Mouse (Mus musculus) brain, embryonic 14.5 days (tissue): Measurements from ENCODE around the gene Prf1. TPM values are rescaled to one million over a fixed set of nuclear protein-coding genes. Genes with fewer than 3 reads are reported as not detected.
A peak's percentile ranks its signal among the peaks of the same experiment; 100 is the strongest.

Experiments used
- DNase-seq: peaks from one replicate; pipeline ENCODE4 v3.0.0-alpha.2; 2011; ENCODE audit warnings: low read depth
- CTCF ChIP-seq: fragments of 200-500 bp; IDR thresholded peaks from 2 replicates; pipeline ENCODE4 v1.5.1; 2012; ENCODE audit warnings: inconsistent platforms, mild to moderate bottlenecking, moderate library complexity, borderline replicate concordance; ENCODE audit not compliant: insufficient read depth, insufficient read length; ENCODE audit errors: extremely low read depth
- POLR2A ChIP-seq: fragments of 200-500 bp; IDR thresholded peaks from 2 replicates; pipeline ENCODE4 v1.6.1; 2012; ENCODE audit warnings: mild to moderate bottlenecking, inconsistent platforms, borderline replicate concordance; ENCODE audit not compliant: poor library complexity, insufficient read depth, insufficient read length, severe bottlenecking; ENCODE audit errors: extremely low read depth
- polyA plus RNA-seq: library from polyadenylated mRNA; depleted of rRNA; stranded (reverse); fragments of >200 nt; gene quantifications from 2 replicates; pipeline ENCODE4 v1.2.3, GENCODE M21; 2012

Gene Prf1
- polyA plus RNA-seq, 1 experiment, result not detected

DNA sequence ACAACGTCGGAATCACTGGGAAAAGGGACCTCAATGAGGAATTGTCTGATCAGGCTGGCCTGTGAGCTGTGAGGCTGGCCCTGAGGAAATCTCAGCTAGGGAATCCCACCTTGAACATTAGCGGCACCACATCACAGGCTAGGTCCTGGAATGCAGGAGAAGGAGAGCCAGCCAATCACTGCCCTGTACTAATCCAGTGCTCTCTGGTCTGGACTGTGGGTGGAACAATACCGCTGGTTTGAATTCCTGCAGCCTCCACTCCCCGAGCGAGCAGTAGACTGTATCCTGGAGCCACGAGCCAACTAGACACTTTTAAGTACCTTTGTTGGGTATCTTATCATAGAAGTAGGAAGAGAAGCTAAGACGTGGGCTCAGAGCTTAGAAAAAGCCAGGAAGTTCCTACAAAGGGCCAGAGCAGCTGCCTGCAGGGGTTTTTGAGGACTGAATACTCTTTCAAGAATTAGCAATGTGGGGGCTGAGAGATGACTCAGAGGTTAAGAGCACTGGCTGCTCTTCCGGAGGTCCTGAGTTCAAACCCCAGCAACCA, 28.2 kb downstream of the Prf1 start:
- no peak for TF ChIP-seq POLR2A
- TF ChIP-seq CTCF, result no peak
- DNase-seq, result peak; percentile 6

DNA sequence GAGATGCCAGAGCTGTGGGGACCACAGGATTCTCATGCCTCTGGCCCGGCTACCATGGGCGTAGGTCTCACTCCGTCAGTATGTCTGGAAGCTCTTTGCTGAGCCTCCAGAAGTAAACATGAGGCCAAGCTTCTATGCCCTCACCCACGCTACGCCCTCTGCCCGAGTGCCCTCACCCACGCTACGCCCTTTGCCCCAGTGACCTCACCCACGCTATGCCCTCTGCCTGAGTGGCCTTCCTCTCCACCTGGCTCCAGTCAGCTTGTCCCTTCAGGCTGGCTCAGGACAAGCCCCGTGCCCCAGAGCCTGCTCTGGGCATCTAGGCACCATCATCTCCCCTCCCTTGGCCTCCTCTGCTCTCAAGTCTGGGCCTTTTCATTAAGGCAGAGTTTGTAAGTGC, 29.9 kb downstream of the Prf1 start:
- TF ChIP-seq POLR2A (no peak), CTCF (no peak)
- DNase-seq, result no peak

DNA sequence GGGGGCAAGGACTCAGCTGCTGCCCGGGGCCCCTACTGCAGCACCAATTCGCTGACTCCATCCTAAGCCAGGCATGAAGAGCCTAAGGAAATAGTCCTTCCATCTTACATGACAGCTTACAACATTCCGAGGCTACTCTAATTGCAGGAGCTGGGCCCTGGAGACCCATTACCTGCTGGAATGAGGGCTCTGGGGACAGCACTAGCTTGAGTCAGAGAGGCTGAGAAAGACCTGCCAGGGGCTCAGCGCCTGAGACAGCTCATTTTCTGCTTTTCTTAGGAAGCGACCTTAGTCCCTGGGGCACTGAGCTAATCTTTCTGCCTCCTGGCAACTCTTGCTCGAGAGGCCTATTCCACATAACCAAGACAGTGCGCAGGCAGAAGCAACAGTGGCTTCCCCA, 31.3 kb downstream of the Prf1 start:
- DNase-seq, result peak; percentile 54
- no peak for TF ChIP-seq CTCF
- no peak for TF ChIP-seq POLR2A

GRCm38 (mm10) chr10:61331046-61331445, 33.4 kb downstream of the Prf1 start:
- DNase-seq, result peak; percentile 81
- TF ChIP-seq CTCF (no peak), POLR2A (no peak)

DNA sequence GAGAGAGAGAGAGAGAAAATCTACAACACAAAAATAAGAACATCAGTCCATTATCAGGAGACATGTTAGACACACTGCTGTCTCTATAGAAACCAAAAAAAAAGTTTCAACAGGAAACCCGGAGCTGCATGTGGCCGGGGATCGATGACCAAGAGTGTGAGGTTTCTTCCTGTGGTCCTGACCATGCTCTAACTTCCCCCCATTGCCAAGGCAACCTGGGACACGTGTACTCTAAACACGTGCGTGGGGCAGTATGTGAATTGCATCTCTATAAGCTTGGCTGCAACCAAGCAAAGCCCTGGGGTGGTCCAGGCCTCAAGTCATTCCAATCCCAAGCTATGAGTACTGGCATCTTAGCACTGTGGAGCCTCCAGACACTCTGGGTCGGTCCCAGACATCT, 36.9 kb downstream of the Prf1 start:
- no peak for TF ChIP-seq CTCF
- no peak for TF ChIP-seq POLR2A

DNA sequence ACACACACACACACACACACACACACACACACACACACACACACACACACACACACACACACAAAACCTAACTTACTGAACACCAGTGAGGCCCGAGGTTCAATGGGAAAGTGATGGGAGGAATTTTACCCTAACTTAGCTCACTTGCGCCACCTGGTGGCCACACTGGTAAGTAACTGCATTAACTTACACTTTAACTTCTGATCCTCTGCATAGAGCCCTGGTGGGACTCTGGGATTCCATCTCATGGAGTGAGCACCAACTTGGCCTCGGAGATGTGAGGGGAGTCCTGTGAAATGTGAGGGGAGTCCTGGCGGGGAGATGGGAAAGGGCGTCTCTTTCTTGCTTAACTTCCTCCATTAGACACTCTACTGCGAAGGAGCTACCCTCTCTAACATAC, 38.5 kb downstream of the Prf1 start:
- peak; percentile 92 for DNase-seq
- TF ChIP-seq CTCF, result peak; percentile 73; the same call in 1 of the 2 replicates
- TF ChIP-seq POLR2A, result no peak

More for the DNA sequence above, 36.9 kb downstream of the Prf1 start:
- DNase-seq, result no peak

DNA sequence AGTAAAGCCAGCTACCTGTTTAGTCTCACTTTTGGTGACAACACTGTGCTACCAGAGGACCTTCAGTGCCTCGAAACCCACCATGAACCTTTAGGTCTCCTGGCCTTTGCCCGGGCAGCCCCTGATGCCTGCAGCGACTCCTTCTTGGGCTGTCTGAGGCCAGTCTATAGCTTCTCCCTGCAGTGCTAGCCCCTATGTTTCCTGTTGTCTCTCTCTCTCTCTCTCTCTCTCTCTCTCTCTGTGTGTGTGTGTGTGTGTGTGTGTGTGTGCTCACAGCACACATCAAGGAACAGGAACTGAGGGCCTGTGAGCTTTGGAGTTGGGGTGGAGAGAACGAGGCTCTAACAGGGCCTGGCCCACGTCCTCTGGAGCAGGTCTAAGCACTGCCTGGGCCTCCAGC, 39.0 kb downstream of the Prf1 start:
- DNase-seq, result no peak
- TF ChIP-seq POLR2A (no peak), CTCF (no peak)

DNA sequence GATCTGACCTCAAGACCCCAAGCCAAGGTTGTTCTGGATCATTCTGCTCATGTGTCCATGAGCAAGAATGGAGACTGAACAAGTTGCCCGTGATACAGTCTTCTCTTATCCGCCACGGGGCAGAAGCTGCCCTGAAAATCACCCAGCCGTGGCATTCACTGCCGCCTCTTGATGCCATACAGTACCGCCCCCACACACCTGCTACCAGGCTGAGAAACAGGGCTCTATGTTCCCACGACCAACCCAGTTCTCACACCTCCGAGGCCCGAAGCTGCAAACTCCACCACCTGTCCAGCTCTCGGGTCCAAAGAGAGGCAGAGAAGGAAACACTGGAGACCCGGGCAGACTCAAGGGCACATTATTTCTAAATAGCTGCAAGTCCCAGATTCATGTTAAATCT, 40.0 kb downstream of the Prf1 start:
- no peak for TF ChIP-seq POLR2A
- DNase-seq, result no peak

DNA sequence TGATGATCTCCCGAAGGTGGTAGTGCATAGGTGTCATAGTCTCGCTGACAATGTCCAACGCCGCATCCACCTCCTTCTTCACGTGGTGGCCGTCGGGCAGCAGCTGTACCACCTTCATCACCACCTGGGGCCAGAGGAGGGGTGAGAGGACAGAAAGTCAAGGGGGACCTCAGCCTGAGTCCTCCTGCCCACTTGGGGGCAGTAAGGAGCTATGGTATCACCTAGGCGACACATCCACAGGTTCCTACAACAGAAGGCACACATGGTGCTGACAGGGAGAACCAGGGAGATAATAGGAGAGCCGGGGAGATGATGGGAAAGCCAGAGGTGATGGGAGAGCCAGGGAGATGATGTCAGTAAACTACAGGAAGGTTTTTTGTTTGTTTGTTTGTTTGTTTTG, 41.6 kb downstream of the Prf1 start:
- no peak for TF ChIP-seq CTCF
- no peak for TF ChIP-seq POLR2A
- no peak for DNase-seq

- no peak for TF ChIP-seq POLR2A
- no peak for TF ChIP-seq CTCF
- DNase-seq, result no peak
Observed at GRCm38 (mm10) chr10:61340247-61340646, 42.6 kb downstream of the Prf1 start.

- TF ChIP-seq CTCF (no peak), POLR2A (no peak)
Observed at GRCm38 (mm10) chr10:61341045-61341444, 43.4 kb downstream of the Prf1 start.

DNA sequence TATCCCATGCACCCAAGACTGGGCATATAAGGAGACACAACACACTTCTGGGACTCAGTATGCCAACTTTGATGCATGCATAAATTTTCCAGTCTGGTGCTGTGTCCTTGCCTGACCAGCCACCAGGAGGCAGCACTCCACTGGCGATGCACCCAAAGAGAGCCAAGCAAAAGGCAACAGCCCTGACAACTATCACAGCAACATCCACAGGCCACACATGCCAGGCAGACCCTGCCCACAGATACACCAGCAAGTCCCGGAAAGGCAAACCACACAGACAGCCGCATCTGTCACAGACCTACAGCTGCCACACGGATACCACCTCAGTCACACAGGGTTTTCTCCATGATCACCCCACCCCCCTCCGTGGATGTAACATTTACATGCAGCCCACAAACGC, 43.9 kb downstream of the Prf1 start:
- TF ChIP-seq POLR2A (no peak), CTCF (peak; percentile 96)

More at GRCm38 (mm10) chr10:61341045-61341444, 43.4 kb downstream of the Prf1 start:
- DNase-seq, result no peak

DNA sequence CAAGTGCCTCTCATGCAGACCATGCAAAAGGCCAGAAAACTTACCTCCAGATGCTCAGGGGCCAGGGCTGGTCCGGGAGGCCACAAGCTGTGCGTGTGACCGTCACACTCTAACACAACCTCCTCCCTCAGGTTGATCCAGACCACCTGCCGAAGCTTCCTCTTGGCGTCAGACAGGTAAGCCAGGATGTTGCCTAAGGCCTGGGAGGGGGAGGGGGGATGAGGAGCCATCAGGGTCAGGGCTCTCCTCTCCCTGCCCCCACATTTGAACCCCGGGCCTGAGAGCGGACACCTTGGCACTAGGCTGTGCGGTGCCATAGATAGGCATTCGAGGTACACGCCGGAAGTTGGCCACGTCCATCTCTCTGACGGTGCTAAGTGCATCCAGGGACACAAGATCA, 45.1 kb downstream of the Prf1 start:
- no peak for TF ChIP-seq POLR2A
- no peak for TF ChIP-seq CTCF
- no peak for DNase-seq

More for the DNA sequence above, 43.9 kb downstream of the Prf1 start:
- peak; percentile 80 for DNase-seq

- TF ChIP-seq CTCF (peak; percentile 76), POLR2A (no peak)
- peak; percentile 33 for DNase-seq
Observed at GRCm38 (mm10) chr10:61343950-61344349, 46.3 kb downstream of the Prf1 start.
